Mouse (Mus musculus) liver, adult 2 months (tissue): Measurements from ENCODE around the gene Fam240a. TPM values are rescaled to one million over a fixed set of nuclear protein-coding genes. Genes with fewer than 3 reads are reported as not detected.

Experiments
- DNase-seq: peaks from one replicate; pipeline ENCODE4 v3.0.0-alpha.2; 2011; ENCODE audit warnings: low read depth, low spot score; ENCODE audit errors: extremely low read depth
- H3K27ac ChIP-seq: fragments of 200-500 bp; replicated peaks from 2 replicates; pipeline ENCODE4 v1.5.1; 2012; ENCODE audit warnings: low read depth, mild to moderate bottlenecking, control low read depth, inconsistent platforms, low read length; ENCODE audit not compliant: insufficient read depth
- H3K27me3 ChIP-seq: fragments of 200-500 bp; 2 replicates; pipeline ENCODE4 v1.6.1; 2012; ENCODE audit warnings: mild to moderate bottlenecking, moderate library complexity, low read length, inconsistent platforms; ENCODE audit not compliant: control insufficient read depth, insufficient read depth
- H3K36me3 ChIP-seq: fragments of 200-500 bp; 2 replicates; pipeline ENCODE4 v1.6.1; 2012; ENCODE audit warnings: low read length, inconsistent platforms; ENCODE audit not compliant: control insufficient read depth, insufficient read depth
- H3K4me1 ChIP-seq: fragments of 200-500 bp; 2 replicates; pipeline ENCODE4 v1.6.1; 2011; ENCODE audit warnings: low read length; ENCODE audit not compliant: control insufficient read depth, insufficient read depth
- H3K4me3 ChIP-seq: fragments of 200-500 bp; 2 replicates; pipeline ENCODE4 v1.5.1; 2011; ENCODE audit warnings: low read depth, mild to moderate bottlenecking, control low read depth, low read length, moderate library complexity; ENCODE audit not compliant: insufficient read depth
- H3K79me2 ChIP-seq: fragments of 200-500 bp; 2 replicates; pipeline ENCODE4 v1.6.1; 2012; ENCODE audit warnings: inconsistent platforms, mild to moderate bottlenecking, low read length, moderate library complexity; ENCODE audit not compliant: control insufficient read depth, insufficient read depth
- H3K9ac ChIP-seq: fragments of 200-500 bp; 2 replicates; pipeline ENCODE4 v1.6.1; 2012; ENCODE audit warnings: low read depth, mild to moderate bottlenecking, control low read depth, inconsistent platforms, low read length
- CTCF ChIP-seq: fragments of 200-500 bp; IDR thresholded peaks from 2 replicates; pipeline ENCODE4 v1.5.1; 2011; ENCODE audit warnings: low read depth, low read length, control low read depth
- POLR2A ChIP-seq: fragments of 200-500 bp; IDR thresholded peaks from 2 replicates; pipeline ENCODE4 v1.6.1; 2011; ENCODE audit warnings: low read length, control low read depth; ENCODE audit not compliant: insufficient read depth; ENCODE audit errors: extremely low read depth
- WGBS: fragments of 180-500 bp; shearing (Covaris S2); methylation state at CpG from one replicate; pipeline ENCODE4 v1.1.7; 2018; 5-methylcytosine and 5-hydroxymethylcytosine counted together
- polyA plus RNA-seq: library from polyadenylated mRNA; depleted of rRNA; stranded (reverse); fragments of >200 nt; gene quantifications from 2 replicates; pipeline ENCODE4 v1.2.3, GENCODE M21; 2012
- total RNA-seq: library from RNA; depleted of rRNA; stranded (reverse); fragments of >200 nt; gene quantifications from 2 replicates; pipeline ENCODE4 v1.2.3, GENCODE M21; 2014

Gene Fam240a
- total and polyA plus RNA-seq, 2 experiments: not detected

DNA sequence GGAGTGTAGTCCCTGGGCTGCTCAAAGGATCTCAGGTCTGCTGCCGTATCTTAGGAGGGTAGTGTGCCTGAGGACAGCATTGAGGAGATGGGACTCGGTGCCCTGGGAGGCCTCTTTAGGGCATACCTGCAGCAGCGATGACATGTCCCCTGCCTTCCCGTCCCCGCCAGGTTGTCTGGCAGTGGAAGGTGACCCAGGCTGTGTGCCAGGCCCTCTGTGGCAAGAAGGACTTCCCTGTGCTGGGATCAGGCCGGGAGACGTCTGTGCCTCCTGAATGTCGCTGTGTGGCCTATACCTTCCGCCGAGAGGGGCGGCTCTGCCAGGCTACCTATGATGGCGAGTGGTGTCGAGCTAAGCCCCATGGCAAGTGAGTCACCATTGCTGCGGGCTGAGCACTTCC is 27.7 kb downstream of the Fam240a start:
- H3K4me3 ChIP-seq: no peak overlapping the region
- peaks cover 8% of the 10 kb centered on the region; the same call in 1 of the 2 replicates for H3K36me3 ChIP-seq
- peak; percentile 69 for DNase-seq
- H3K9ac ChIP-seq: no peak overlapping the region
- no peaks in the 10 kb centered on the region for H3K79me2 ChIP-seq
- peaks cover 7% of the 10 kb centered on the region for H3K4me1 ChIP-seq
- no peak for TF ChIP-seq POLR2A
- TF ChIP-seq CTCF: no peak
- H3K27me3 ChIP-seq: no peaks in the 10 kb centered on the region
- 61% methylated on average over 14 of the region's 14 CpGs for WGBS
- H3K27ac ChIP-seq: no peak overlapping the region

DNA sequence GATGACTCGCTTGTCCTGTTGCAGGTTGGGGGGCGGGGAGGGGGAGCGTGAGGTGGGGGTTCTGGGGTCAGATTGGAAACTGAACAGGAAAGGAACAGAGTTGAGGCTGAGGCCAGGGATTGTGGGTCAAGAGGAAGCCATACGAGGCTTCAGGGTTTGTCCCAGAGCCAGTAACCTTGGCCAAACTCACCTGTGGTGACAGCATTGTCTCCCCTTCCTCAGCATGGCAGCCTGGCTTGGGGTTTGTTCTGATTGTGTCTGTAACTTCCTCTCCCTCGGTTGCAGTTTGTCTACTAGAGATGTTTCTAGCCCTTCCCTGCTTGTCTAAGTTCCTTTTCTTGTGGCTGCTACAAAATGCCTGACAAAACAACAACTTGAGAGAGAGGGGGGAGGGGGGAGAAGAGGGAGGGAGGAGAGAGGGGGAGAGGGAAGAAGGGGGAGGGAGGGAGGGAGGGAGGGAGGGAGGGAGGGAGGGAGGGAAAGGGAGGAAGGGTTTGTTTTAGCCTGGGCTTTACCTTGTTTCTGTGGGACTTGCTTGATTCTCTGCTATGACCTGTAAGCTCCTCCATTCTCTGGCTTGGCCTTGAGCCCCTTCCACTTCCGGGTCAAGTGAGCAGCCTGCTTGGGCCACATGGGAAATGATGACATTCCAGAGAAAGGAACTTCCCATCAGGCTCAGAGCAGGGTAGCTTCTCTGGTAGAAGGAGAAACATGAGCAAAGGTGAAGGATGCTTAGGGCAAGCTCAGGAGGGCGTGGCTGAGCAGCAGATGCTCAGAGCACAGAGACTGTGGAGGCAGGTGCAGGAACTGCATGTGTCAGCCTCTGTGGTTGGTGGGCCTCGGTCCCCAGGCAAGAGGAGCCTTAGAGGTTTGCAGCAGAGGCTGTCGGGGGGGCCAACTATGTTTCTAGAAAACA is 29.0 kb downstream of the Fam240a start:
- TF ChIP-seq POLR2A: no peak
- TF ChIP-seq CTCF: no peak
- H3K27ac ChIP-seq: no peak overlapping the region
- WGBS: 76% methylated on average over 9 of the region's 9 CpGs

DNA sequence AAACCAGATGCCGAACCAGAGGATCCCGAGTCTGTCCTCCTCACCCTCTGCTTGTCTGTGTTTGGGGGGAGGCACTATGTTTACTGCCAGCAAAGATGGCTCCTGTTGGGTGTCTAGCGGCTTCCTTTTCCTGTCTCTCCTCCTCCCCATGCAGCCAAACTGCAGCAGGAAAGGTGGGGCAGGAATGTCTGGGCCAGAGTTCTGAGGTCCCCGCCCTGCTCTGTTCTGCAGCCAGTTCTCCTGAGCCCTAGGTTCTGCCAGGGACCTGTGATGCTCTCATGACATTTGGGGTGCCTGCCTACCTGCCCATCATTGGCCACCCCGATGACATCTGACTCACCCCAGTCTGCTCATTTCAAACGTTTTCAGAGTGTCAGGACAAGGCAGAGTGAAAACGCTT is 34.7 kb downstream of the Fam240a start:
- Histone ChIP-seq H3K9ac (no peak overlapping the region), H3K4me3 (no peak overlapping the region), H3K4me1 (peaks cover 19% of the 10 kb centered on the region), H3K79me2 (peaks cover 13% of the 10 kb centered on the region; the same call in 1 of the 2 replicates), H3K27me3 (no peaks in the 10 kb centered on the region), H3K27ac (no peak overlapping the region), H3K36me3 (peaks cover 2% of the 10 kb centered on the region; the same call in 1 of the 2 replicates)
- 74% methylated on average over 7 of the region's 7 CpGs for WGBS
- no peak for TF ChIP-seq POLR2A
- no peak for DNase-seq

More for the DNA sequence above, 29.0 kb downstream of the Fam240a start:
- Histone ChIP-seq H3K9ac (no peak overlapping the region), H3K4me1 (peaks cover 7% of the 10 kb centered on the region), H3K4me3 (no peak overlapping the region), H3K36me3 (peaks cover 4% of the 10 kb centered on the region; the same call in 1 of the 2 replicates), H3K27me3 (no peaks in the 10 kb centered on the region), H3K79me2 (no peaks in the 10 kb centered on the region)
- DNase-seq: no peak

DNA sequence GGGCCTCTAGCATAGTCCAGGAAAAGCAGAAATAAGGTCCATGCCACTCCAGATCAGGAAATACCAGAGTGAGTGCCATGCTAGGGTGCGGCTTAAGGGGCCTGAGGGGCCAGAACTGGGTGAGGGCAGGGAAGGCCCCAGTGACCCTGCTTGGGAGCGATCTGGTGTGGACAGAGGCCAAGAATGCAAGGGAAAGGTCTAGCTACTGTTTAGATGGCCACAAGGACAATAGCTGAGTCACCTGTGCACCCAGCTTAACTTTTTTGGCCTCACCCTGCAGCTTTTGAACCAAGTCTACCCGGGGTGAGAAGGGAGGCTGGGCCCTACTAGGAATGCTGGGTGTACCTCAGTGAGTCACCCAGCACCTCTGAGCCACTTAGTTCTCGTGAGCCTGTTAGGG is 35.9 kb downstream of the Fam240a start:
- peak overlapping the region; percentile 65 for H3K4me3 ChIP-seq
- WGBS: 8% methylated on average over 4 of the region's 4 CpGs
- H3K27ac ChIP-seq: peak overlapping the region; percentile 70
- peak overlapping the region; percentile 66 for H3K9ac ChIP-seq
- peaks cover 26% of the 10 kb centered on the region for H3K4me1 ChIP-seq
- TF ChIP-seq POLR2A (no peak), CTCF (no peak)
- H3K79me2 ChIP-seq: peaks cover 13% of the 10 kb centered on the region; the same call in 1 of the 2 replicates
- peaks cover 2% of the 10 kb centered on the region; the same call in 1 of the 2 replicates for H3K36me3 ChIP-seq
- no peaks in the 10 kb centered on the region for H3K27me3 ChIP-seq
- peak; percentile 89 for DNase-seq

DNA sequence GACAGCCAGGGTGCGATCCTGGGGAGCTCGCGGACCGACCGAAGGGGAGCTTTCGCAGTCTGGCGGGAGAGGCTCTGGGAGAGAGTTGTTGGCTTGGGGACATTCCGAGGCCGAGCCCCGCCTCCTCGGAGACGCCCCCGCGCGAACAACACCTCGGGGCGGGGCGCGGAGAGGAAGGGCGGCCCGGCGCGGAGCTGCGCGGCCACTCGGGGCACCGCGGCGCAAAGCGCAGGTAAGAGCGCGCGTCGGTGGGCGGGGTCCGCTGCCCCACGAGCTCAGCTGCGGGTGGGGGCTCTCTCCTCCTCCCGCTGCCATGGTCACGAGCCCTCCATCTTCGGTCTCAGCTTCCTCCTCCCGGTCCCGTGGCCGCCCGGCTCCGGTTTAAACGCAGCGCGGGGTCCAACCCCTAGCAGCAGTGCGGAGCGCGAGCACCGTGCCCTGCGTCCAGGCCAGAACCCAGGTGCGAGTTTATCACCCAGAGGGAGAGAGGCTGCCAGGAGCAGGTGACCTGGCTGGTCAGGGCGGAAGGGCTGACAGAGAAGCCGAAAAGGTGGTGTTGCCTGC is 36.6 kb downstream of the Fam240a start, which contains the start of gene Tmie:
TSS of gene Tmie (minus strand) at position 116 of the 564 bp plus-strand sequence.
- Histone ChIP-seq H3K27ac (peak within 1 kb of the TSS; percentile 95), H3K27me3 (no peaks in the 10 kb centered on the region), H3K4me3 (peak within 1 kb of the TSS; percentile 65), H3K4me1 (peaks cover 26% of the 10 kb centered on the region), H3K9ac (peak within 1 kb of the TSS; percentile 91), H3K36me3 (peaks cover 2% of the 10 kb centered on the region; the same call in 1 of the 2 replicates), H3K79me2 (peaks cover 13% of the 10 kb centered on the region; the same call in 1 of the 2 replicates)
- TF ChIP-seq CTCF: no peak
- TF ChIP-seq POLR2A: peak; percentile 92
- DNase-seq: peak; percentile 83
- under 1% methylated on average over 57 of the region's 57 CpGs for WGBS
